Mouse (Mus musculus): ENCODE results near the gene 4921539E11Rik. TPM values are rescaled to one million over a fixed set of nuclear protein-coding genes. Genes with fewer than 3 reads are reported as not detected.

4921539E11Rik gene
- polyA plus RNA-seq, 1 experiment = 25.5 TPM

DNA sequence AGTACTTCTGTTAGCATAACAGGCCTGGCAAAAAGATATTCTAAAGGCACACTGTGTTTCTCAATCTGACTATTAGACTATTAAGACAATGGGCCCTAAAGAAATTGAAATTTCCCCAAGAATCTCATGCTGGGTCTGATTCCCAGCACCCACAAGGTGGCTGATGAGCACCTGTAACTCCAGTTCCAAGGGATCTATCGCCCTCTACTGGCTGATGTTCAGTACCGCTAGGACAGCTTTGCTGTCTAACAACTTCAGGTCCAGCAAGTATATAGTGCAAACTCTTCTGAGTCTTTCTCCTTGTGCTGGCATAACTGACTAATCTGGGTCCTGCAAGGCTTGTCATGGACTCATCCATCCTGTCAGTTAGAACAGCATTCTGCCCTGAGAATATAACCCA is 98.2 kb downstream of the 4921539E11Rik start:
- Histone ChIP-seq H3K27me3 (ENCODE audit: control insufficient read depth, insufficient read depth, low read length) (no peaks in the 10 kb centered on the region), H3K36me3 (ENCODE audit: control insufficient read depth, insufficient read depth, low read length) (peaks cover 3% of the 10 kb centered on the region), H3K4me1 (ENCODE audit: control insufficient read depth, insufficient read depth, low read length) (no peaks in the 10 kb centered on the region), H3K27ac (ENCODE audit: control insufficient read depth, insufficient read depth, low read depth, low read length) (no peak overlapping the region), H3K4me3 (ENCODE audit: control insufficient read depth, low read depth, low read length) (no peak overlapping the region)
- TF ChIP-seq POLR2A (IDR thresholded peaks at IDR 0.05; ENCODE audit: control insufficient read depth, low read depth, low read length) (no peak), CTCF (IDR thresholded peaks at IDR 0.05; ENCODE audit: control insufficient read depth, insufficient read depth, insufficient replicate concordance, low read depth, low read length) (peak; percentile 25; the same call in 1 of the 2 replicates)

DNA sequence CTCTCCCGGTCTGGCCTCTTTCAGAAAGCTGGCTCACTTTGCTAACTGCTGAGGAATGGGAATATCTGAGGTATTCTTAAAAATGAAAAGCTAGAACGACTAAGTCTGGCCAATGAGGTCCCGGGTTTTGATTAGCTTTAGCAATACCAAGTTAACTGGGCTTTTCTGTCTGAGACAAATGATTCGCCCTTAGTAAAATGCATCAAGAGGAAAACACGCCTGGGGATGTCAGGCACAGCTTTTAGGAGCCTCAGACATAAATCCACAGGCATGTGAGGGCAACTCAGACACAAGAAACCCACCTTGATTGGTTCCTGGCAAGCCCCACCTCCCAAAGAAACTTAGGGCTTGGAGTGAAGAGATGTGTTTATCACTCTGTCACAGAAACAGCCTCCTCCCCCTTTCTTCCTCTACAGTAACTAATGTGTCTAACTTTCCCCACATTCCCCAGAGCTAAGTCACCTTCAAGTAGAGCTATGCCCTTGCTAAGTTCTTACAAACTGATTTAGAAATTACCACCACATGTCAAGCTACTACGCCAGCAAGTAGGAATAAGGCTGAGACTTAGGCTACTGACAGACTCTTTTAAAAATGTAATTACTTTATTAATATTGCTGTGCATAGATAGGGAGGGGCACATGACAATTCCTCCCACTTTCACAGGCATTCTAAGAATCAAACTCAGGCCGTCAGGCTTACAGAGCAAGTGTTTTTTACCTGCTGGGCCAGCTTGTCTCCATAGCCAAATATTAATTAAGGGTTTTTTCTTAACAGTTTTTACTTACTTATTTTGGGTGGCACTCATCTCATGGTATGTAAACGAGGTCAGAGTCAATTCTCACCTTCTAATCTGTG is 101.7 kb downstream of the 4921539E11Rik start:
- TF ChIP-seq POLR2A (IDR thresholded peaks at IDR 0.05; ENCODE audit: control insufficient read depth, low read depth, low read length) = no peak
- TF ChIP-seq CTCF (IDR thresholded peaks at IDR 0.05; ENCODE audit: control insufficient read depth, insufficient read depth, insufficient replicate concordance, low read depth, low read length) = no peak
- Histone ChIP-seq H3K4me3 (ENCODE audit: control insufficient read depth, low read depth, low read length) (no peak overlapping the region), H3K27me3 (ENCODE audit: control insufficient read depth, insufficient read depth, low read length) (no peaks in the 10 kb centered on the region), H3K27ac (ENCODE audit: control insufficient read depth, insufficient read depth, low read depth, low read length) (no peak overlapping the region), H3K36me3 (ENCODE audit: control insufficient read depth, insufficient read depth, low read length) (peaks cover 1% of the 10 kb centered on the region), H3K4me1 (ENCODE audit: control insufficient read depth, insufficient read depth, low read length) (no peaks in the 10 kb centered on the region)

Other genes starting within 250 kb of the 4921539E11Rik start
- gene Mier1, start 176.5 kb downstream of the 4921539E11Rik start, polyA plus RNA-seq (2012; rRNA removed) = 14.3 and 15.8 TPM in 2 replicates
- gene Wdr78, start 176.3 kb downstream of the 4921539E11Rik start, polyA plus RNA-seq (2012; rRNA removed) = 21.7 and 25.2 TPM in 2 replicates
- 3.4 and 5.5 TPM in 2 replicates for gene Slc35d1, start 75.7 kb downstream of the 4921539E11Rik start, polyA plus RNA-seq (2012; rRNA removed)
- gene Oma1, start 22.9 kb upstream of the 4921539E11Rik start, polyA plus RNA-seq (2012; rRNA removed) = 1.9 and 2.3 TPM in 2 replicates